Mouse (Mus musculus): ENCODE data around the gene 4930583I09Rik. TPM values are rescaled to one million over a fixed set of nuclear protein-coding genes. Genes with fewer than 3 reads are reported as not detected.

Gene 4930583I09Rik
- not detected in 2 replicates for polyA plus RNA-seq (2012; rRNA removed)

GRCm38 (mm10) chr17:64835928-64836327, at the start of gene 4930583I09Rik:
4930583I09Rik (minus strand) TSS chr17:64836071.

Other genes with a start within 250 kb of the 4930583I09Rik start
- gene Man2a1, start 235.3 kb downstream of the 4930583I09Rik start, polyA plus RNA-seq (2012; rRNA removed) = 9.2 and 13.3 TPM in 2 replicates